Mouse (Mus musculus) ES-Bruce4 (cell line): ENCODE measurements around the gene Mmadhc. TPM values are rescaled to one million over a fixed set of nuclear protein-coding genes. Genes with fewer than 3 reads are reported as not detected.

ENCODE experiments used
- H3K27ac ChIP-seq: 2 replicates; pipeline ENCODE4 v1.5.1; 2012; ENCODE audit warnings: low read length, inconsistent platforms; ENCODE audit not compliant: insufficient read depth
- H3K27me3 ChIP-seq: 2 replicates; pipeline ENCODE4 v1.6.1; 2012; ENCODE audit warnings: mild to moderate bottlenecking, low read length, inconsistent platforms; ENCODE audit not compliant: control insufficient read depth, poor library complexity, insufficient read depth, severe bottlenecking
- H3K36me3 ChIP-seq: 2 replicates; pipeline ENCODE4 v1.6.1; 2012; ENCODE audit warnings: inconsistent platforms, mild to moderate bottlenecking, low read length, moderate library complexity; ENCODE audit not compliant: control insufficient read depth, poor library complexity, insufficient read depth, severe bottlenecking
- H3K4me1 ChIP-seq: one replicate; pipeline ENCODE4 v1.8.1; 2011; ENCODE audit warnings: low read length; ENCODE audit not compliant: control insufficient read depth, insufficient read depth
- H3K4me3 ChIP-seq: 2 replicates; pipeline ENCODE4 v1.5.1; 2011; ENCODE audit warnings: low read depth, mild to moderate bottlenecking, low read length
- H3K9ac ChIP-seq: 2 replicates; pipeline ENCODE4 v1.6.1; 2012; ENCODE audit warnings: low read depth, mild to moderate bottlenecking, inconsistent platforms; ENCODE audit not compliant: poor library complexity, severe bottlenecking
- H3K9me3 ChIP-seq: replicated peaks from 2 replicates; pipeline ENCODE4 v1.6.1; 2012; ENCODE audit warnings: mild to moderate bottlenecking, low read length, inconsistent platforms; ENCODE audit not compliant: control insufficient read depth, poor library complexity, insufficient read depth, severe bottlenecking
- CTCF ChIP-seq: IDR thresholded peaks from one replicate; pipeline ENCODE4 v1.8.1; 2011; ENCODE audit warnings: low read depth, low read length
- EP300 ChIP-seq: IDR thresholded peaks from 2 replicates; pipeline ENCODE4 v1.6.1; 2011; ENCODE audit warnings: low read depth, low read length; ENCODE audit not compliant: insufficient read depth
- POLR2A ChIP-seq: IDR thresholded peaks from one replicate; pipeline ENCODE4 v1.8.1; 2011; ENCODE audit warnings: low read length; ENCODE audit not compliant: insufficient read depth
- polyA plus RNA-seq: library from polyadenylated mRNA; stranded (reverse); fragments of >200 nt; gene quantifications from 2 replicates; pipeline ENCODE4 v1.2.4, GENCODE M21; 2011; ENCODE audit warnings: low read depth; ENCODE audit not compliant: missing spikeins, insufficient read depth, insufficient read length

Gene Mmadhc
- polyA plus RNA-seq, 1 experiment, result 89.8 TPM

DNA sequence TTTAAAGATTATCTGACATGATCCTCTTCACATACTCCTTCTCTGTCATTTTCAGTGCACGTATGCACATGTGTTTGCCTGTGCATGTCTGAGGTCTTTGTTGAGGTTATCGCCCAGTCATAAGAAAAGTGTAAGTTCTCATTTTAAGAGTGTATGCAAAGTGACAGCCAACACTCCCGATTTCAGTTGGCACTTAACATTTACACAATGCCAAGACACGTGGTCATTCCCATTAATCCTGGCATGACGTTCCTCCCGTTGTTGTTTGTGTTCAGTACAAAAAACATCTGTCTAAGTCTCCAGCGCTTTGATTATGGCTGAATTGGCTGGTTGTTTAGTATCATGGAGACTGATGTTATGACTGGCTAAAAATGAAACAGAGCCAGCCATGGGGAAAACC, 28.2 kb upstream of the Mmadhc start:
- H3K27me3 ChIP-seq, result no peaks in the 10 kb centered on the region
- H3K4me3 ChIP-seq, result no peak overlapping the region
- no peak overlapping the region for H3K27ac ChIP-seq
- TF ChIP-seq EP300, result no peak
- no peak for TF ChIP-seq CTCF
- TF ChIP-seq POLR2A, result no peak
- peaks cover 4% of the 10 kb centered on the region for H3K9me3 ChIP-seq
- no peaks in the 10 kb centered on the region for H3K4me1 ChIP-seq
- H3K36me3 ChIP-seq, result no peaks in the 10 kb centered on the region
- H3K9ac ChIP-seq, result no peak overlapping the region

DNA sequence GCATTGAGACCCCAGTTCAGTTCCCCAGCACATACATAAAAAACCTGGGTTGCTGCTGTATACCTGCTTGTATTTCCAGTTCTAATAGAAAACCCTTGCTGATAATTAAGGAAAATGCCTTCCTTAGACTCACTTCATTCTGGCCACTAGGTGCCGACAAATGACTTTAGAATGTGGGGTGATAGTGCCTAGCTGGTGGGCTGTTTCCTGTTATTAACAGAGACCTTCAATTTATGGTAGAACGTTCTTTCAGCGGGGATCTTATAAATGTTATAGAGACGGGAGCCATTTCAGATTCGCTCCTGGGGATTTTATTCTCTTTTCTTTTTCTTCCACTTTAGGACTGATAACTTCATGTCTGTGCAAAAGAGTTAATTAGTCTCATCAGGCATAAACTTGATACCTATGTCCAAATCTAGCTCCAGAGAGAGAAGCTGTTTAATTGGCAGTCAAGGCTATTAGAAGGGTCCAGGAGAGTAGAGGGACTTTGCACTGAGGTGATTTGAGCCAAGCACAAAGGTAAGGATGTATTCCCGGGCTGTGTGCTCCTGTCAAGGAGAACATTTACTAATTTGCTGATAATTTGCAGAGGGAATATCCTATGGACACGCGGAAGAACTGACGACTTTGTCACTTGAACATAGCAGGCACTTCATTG, 10.2 kb upstream of the Mmadhc start:
- Histone ChIP-seq H3K9me3 (peaks cover 6% of the 10 kb centered on the region; the same call in 1 of the 2 replicates), H3K4me3 (no peak overlapping the region), H3K4me1 (no peaks in the 10 kb centered on the region), H3K27me3 (no peaks in the 10 kb centered on the region), H3K27ac (no peak overlapping the region), H3K36me3 (no peaks in the 10 kb centered on the region), H3K9ac (no peak overlapping the region)
- TF ChIP-seq CTCF, result no peak
- TF ChIP-seq POLR2A, result no peak
- TF ChIP-seq EP300, result no peak

DNA sequence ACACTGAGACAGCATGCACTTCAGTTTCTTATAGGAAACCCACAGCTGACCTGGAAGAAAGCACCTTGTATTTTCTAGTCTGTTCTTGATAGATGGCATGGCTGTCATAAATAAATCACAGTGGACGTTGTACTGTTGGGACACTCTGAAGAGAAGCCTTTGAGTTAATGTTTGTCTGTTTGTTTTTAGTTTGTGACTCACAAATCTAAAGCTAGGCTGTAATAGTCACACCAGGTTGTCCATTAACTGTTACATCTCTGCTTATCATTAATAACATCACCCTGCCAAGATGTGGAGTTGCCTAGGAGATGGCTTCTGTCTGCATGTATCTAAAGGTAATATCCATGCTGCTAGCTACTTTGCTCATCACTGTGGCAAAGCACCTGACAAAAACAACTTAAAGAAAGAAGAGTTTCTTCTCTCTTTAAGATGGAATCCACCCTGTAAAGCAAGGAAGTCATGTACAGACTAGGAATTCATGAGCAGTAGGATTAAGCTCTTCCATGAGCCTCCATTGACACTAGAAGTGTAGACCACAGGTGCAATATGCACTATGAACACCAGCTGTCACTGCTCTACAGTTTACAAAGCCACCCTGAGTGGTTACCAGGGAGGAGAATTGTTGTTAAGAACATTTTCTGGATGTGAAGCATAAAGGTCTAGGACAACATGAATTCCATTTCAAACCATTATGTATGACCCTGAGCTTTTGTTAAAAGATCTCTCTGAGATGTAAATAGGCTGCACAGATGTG, 8.4 kb upstream of the Mmadhc start:
- no peak for TF ChIP-seq POLR2A
- no peak for TF ChIP-seq CTCF
- no peak for TF ChIP-seq EP300
- no peaks in the 10 kb centered on the region for H3K9me3 ChIP-seq
- H3K27me3 ChIP-seq, result no peaks in the 10 kb centered on the region
- H3K4me1 ChIP-seq, result no peaks in the 10 kb centered on the region
- H3K36me3 ChIP-seq, result no peaks in the 10 kb centered on the region
- H3K4me3 ChIP-seq, result no peak overlapping the region
- no peak overlapping the region for H3K27ac ChIP-seq
- no peak overlapping the region for H3K9ac ChIP-seq

DNA sequence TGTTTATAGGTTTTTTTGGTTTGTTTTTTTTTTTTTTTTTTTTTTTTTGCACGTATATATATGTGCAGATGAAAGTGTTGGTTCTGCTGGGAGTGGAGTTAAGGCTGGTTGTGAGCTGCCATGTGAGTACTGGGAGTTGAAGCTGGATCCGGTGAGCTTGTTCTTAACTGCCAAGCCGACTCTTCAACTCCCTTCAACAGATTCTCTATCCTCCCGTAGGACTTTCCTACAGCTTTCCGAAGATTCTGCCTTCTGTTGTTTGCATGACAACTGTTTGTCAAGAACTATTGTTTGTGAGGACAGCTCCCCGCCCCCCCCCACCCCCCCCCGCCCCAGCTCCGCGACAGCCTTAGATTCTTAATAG, 368 bp upstream of the Mmadhc start:
- Histone ChIP-seq H3K27me3 (no peaks in the 10 kb centered on the region), H3K9me3 (no peaks in the 10 kb centered on the region), H3K4me3 (peak overlapping the region; percentile 78), H3K4me1 (no peaks in the 10 kb centered on the region), H3K27ac (no peak overlapping the region), H3K9ac (no peak overlapping the region), H3K36me3 (no peaks in the 10 kb centered on the region; the same call in 1 of the 2 replicates)
- TF ChIP-seq POLR2A (no peak), EP300 (no peak), CTCF (no peak)

DNA sequence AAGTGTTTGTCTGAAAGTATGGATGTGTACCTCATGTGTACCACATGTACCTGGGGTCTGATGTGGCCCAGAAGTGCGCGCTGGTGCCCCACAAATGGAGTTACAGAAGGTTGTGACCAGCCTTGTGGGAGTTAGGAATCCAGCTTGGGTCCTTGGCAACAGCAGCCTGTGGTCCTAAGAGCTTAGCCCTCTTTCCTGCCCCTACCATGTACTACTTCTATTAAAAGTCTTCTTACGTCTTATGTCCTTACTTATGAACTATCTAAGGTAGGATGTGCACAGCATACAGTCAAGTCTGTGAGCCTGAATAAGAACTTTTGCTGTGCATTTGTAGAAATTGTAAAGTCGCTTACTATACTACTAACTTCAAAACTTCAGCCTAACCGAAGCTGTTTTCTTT, 1.0 kb downstream of the Mmadhc start:
- H3K4me3 ChIP-seq, result peak overlapping the region; percentile 68
- H3K9ac ChIP-seq, result peak overlapping the region; percentile 73; the same call in 1 of the 2 replicates
- H3K27me3 ChIP-seq, result no peaks in the 10 kb centered on the region
- no peaks in the 10 kb centered on the region for H3K9me3 ChIP-seq
- no peak for TF ChIP-seq POLR2A
- no peak for TF ChIP-seq EP300
- no peak for TF ChIP-seq CTCF
- H3K36me3 ChIP-seq, result peaks cover 6% of the 10 kb centered on the region
- no peaks in the 10 kb centered on the region for H3K4me1 ChIP-seq
- H3K27ac ChIP-seq, result no peak overlapping the region

DNA sequence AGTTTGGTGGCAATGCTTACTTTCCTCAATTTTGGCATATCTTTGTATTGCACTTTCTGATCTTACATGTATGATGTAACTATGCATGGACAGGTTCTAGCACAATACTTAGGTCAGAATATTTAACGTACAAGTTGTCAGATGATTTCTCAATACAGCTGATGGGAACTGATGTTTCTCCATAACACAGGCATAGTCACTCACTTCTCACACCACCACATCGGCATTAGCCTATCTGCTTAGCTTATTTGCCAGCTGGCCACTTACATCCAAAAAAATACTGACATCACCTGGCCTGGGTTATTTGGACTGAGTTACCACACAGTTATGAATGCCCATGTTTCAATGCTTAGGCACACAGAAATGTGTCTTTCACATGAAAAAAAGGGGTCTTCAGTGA, 2.5 kb downstream of the Mmadhc start:
- H3K27ac ChIP-seq, result no peak overlapping the region
- H3K9ac ChIP-seq, result no peak overlapping the region
- H3K4me3 ChIP-seq, result no peak overlapping the region
- no peaks in the 10 kb centered on the region for H3K27me3 ChIP-seq
- no peaks in the 10 kb centered on the region for H3K4me1 ChIP-seq
- TF ChIP-seq CTCF (no peak), EP300 (no peak), POLR2A (no peak)
- H3K9me3 ChIP-seq, result no peaks in the 10 kb centered on the region
- peaks cover 15% of the 10 kb centered on the region for H3K36me3 ChIP-seq
